Mouse (Mus musculus): ENCODE measurements around the gene Runx1.

Gene Runx1

GRCm38 (mm10) chr16:92656750-92657149 is 169.2 kb downstream of the Runx1 start:
- no peak for DNase-seq (ENCODE audit: low spot score in 2 of 2)

GRCm38 (mm10) chr16:92654294-92654950 is 171.5 kb downstream of the Runx1 start:
- DNase-seq (ENCODE audit: low spot score in 2 of 2): no peak

GRCm38 (mm10) chr16:92653816-92654215 is 172.1 kb downstream of the Runx1 start:
- DNase-seq (ENCODE audit: low spot score in 2 of 2): no peak

GRCm38 (mm10) chr16:92651256-92651655 is 174.7 kb downstream of the Runx1 start:
- no peak for DNase-seq (ENCODE audit: low spot score in 2 of 2)

- no peak for DNase-seq (ENCODE audit: low spot score in 2 of 2)
These were observed 179.8 kb downstream of the Runx1 start for GRCm38 (mm10) chr16:92646153-92646552.

- no peak for DNase-seq (ENCODE audit: low spot score in 2 of 2)
These were observed 180.4 kb downstream of the Runx1 start for GRCm38 (mm10) chr16:92645423-92646115.

GRCm38 (mm10) chr16:92644718-92645422 is 181.1 kb downstream of the Runx1 start:
- DNase-seq (ENCODE audit: low spot score in 2 of 2): no peak

GRCm38 (mm10) chr16:92644315-92644714 is 181.6 kb downstream of the Runx1 start:
- DNase-seq (ENCODE audit: low spot score in 2 of 2): no peak

GRCm38 (mm10) chr16:92642283-92642682 is 183.7 kb downstream of the Runx1 start:
- no peak for DNase-seq (ENCODE audit: low spot score in 2 of 2)

GRCm38 (mm10) chr16:92641053-92641452 is 184.9 kb downstream of the Runx1 start:
- no peak for DNase-seq (ENCODE audit: low spot score in 2 of 2)

GRCm38 (mm10) chr16:92639093-92639492 is 186.9 kb downstream of the Runx1 start:
- DNase-seq (ENCODE audit: low spot score in 2 of 2): no peak

GRCm38 (mm10) chr16:92637033-92637432 is 188.9 kb downstream of the Runx1 start:
- DNase-seq (ENCODE audit: low spot score in 2 of 2): no peak

GRCm38 (mm10) chr16:92632115-92632763 is 193.7 kb downstream of the Runx1 start:
- no peak for DNase-seq (ENCODE audit: low spot score in 2 of 2)

- DNase-seq (ENCODE audit: low spot score in 2 of 2): no peak
These were observed 194.3 kb downstream of the Runx1 start for GRCm38 (mm10) chr16:92631637-92632036.

- no peak for DNase-seq (ENCODE audit: low spot score in 2 of 2)
These were observed 195.0 kb downstream of the Runx1 start for GRCm38 (mm10) chr16:92630950-92631349.

- DNase-seq (ENCODE audit: low spot score in 2 of 2): no peak
These were observed 196.1 kb downstream of the Runx1 start for GRCm38 (mm10) chr16:92629829-92630228.

- no peak for DNase-seq (ENCODE audit: low spot score in 2 of 2)
These were observed 198.7 kb downstream of the Runx1 start for GRCm38 (mm10) chr16:92627262-92627661.

- no peak for DNase-seq (ENCODE audit: low spot score in 2 of 2)
These were observed 202.0 kb downstream of the Runx1 start for GRCm38 (mm10) chr16:92623953-92624352.

GRCm38 (mm10) chr16:92621859-92622258 is 204.1 kb downstream of the Runx1 start:
- no peak for DNase-seq (ENCODE audit: low spot score in 2 of 2)

- no peak for DNase-seq (ENCODE audit: low spot score in 2 of 2)
These were observed 205.0 kb downstream of the Runx1 start for GRCm38 (mm10) chr16:92620841-92621518.

GRCm38 (mm10) chr16:92616839-92617238 is 209.1 kb downstream of the Runx1 start:
- no peak for DNase-seq (ENCODE audit: low spot score in 2 of 2)
